Mouse (Mus musculus): ENCODE data around the gene Fra10ac1.

Gene Fra10ac1

DNA sequence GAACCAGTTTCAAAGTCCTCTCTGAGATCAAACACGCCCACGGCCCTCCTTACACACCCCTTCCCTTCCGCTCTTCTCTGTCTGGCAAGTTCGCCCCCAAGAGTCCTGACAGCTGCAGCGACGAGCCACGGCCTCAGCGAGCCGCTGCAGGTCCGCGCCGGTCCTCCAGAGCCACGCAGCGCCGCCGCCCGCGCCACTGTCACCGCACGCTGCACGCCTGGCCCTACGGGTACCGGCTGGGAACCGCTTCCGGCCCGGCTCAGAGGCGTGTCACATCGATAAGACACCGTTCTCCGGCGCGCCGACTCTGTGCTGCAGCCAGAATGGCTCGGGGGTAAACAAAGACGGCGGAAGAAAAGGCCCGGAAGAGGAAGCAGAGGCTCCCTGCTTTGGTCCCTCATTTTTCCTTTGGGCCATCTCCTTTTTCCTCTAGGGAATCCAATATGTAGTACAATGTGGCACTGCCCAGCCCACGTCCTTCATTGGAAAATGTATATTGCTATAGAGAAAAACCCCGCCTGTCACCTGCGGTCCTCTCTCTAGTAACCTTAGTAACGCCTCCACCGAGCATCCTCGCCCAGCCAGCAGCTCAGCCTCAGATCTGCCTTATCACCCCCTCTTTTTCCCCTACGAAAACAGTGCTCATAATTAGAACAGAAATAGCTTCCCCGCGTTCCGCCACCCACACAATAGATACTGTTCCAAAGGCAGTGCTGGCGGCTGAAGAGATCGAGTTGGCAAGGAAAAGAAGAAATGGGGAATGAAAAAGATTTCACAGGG, at the start of gene Fra10ac1:
TSS of gene Fra10ac1 (minus strand) at position 252 of the 780 bp plus-strand sequence.
- in situ Hi-C loops (cut with MseI, MboI), result no loop called here

DNA sequence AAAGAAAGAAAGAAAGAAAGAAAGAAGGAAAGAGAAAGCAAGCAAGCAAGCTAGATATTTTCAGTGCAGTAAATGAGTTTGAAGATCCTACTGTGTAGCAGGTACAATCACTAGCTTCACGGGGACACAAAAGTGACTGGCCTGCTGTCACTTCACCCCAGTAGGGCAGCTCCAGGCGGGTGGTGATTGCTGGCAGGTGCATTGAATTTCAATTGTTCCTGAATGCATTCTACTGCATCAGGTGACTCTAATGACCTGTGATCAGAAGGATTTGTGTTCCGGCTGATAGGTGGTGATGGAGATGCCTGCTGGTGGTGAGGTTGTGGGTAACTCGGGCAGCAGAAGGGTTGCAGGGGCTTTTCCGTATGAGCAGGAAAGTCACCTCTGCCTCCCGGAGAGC, 47.1 kb upstream of the Fra10ac1 start:
- in situ Hi-C loops (cut with MseI, MboI), result no loop called here

DNA sequence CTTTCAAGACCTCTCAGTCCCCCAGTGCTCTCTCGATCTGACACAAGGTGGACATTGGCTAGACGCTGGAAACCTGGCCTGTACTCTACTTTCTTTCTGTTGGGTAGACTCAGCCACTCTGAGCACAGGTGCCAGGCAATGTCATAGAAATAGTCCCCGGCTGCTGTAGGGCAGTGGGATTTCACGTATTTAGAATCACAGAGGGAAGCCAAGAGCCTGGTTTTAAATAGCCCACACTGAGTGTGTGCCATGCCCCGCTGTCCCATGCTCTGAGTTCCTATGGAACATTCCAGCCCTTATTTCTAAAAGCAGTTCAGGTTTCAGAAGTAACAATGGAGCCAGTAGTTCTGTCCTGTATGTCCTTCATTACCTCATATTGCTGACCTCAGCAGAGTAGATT, 43.5 kb upstream of the Fra10ac1 start:
- in situ Hi-C loops (cut with MseI, MboI), result no loop called here

DNA sequence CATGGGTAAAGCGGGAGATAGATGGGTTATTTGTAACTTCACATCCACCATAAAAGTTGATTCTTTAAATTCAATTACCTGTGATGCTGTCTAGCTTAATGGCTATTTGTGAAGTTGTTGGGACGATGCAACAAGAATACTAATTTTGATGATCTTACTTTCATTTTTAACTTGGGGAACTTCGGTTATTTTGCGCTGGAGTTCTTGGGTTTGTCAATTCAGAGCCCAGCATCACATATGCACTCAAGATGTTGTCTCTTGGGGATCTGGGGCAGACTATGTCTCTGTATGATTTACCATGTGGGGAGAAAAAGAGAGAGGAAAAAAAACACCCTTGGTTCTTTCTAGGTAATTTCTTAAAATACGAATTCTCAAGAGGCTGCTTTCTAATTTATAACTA, 41.8 kb upstream of the Fra10ac1 start:
- in situ Hi-C loops (cut with MseI, MboI), result no loop called here

DNA sequence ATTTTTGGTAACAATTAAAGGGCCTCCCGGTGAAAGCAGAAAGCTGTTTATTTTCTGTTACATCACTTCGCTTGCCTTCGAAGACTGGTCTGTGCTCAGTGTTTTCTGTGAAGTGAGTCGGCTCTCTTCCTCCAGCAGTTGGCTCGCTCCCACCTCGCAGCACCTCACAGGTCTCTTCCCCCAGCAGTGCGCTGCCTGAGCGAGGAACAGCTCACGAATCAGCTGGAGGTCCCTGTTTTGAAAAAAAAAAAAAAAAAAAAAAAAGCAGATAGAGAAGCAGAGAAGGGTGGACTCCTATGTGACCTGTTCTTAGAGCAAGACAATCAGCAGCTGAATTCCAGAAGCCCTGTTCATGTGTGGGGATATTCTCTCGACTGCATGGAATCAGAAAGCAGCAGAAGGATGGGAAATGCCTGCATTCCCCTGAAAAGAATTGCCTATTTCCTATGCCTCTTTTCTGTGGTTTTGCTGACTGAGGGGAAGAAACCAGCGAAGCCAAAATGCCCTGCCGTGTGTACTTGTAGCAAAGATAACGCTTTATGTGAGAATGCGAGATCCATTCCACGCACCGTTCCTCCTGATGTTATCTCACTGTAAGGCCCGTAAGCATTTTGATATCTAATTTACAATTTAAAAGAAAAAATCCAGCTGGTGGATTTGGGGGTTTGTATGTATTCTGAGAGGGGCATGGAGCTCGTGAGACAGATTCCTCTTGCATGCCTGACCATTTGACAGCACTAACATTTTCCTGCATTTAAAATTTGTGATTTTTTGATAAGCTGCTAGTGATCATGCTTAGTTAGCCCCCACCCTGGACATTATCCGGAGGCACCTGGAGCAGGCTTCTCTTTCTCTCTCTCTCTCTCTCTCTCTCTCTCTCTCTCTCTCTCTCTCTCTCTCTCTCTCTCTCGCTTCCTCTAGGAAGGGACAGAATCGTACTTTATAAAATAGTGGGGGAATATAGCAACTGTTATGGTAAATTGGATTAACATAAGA, 40.8 kb upstream of the Fra10ac1 start, which contains the start of gene Lgi1:
TSS of gene Lgi1 (plus strand) at position 32 of the 996 bp plus-strand sequence.
- in situ Hi-C loops (cut with MseI, MboI), result no loop called here

DNA sequence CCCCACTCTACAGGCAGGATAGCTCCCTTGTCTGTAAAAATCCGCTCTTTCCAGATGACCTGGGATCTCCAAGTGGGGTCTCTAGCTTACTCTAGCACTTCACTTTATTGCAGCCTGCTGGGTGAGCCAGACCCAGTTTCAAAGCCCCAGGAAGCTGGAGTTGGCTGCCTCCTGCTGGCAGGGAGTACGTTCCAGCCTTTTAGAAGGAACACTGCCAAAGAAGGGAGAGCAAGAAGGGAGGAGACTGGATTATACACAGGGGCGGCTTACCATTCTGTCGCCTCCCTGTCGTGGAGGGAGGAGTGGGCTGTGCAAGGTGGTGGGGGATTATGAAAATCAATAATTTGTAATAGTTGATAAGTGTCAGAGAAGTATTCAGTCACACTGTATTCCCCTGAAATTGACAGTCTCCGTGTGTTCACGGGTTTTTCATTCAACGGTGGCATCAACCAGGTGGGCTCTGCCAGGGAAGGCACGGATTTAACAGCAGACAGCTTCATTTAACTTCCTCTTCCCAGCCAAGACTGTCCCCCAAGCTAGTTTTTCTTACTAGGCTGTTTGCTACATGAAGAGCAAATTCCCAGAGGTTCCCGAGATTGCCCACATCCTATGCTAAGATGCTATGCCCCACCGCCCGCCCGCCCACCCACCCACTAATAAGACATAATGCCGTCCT, 40.0 kb upstream of the Fra10ac1 start:
- in situ Hi-C loops (cut with MseI, MboI), result no loop called here

DNA sequence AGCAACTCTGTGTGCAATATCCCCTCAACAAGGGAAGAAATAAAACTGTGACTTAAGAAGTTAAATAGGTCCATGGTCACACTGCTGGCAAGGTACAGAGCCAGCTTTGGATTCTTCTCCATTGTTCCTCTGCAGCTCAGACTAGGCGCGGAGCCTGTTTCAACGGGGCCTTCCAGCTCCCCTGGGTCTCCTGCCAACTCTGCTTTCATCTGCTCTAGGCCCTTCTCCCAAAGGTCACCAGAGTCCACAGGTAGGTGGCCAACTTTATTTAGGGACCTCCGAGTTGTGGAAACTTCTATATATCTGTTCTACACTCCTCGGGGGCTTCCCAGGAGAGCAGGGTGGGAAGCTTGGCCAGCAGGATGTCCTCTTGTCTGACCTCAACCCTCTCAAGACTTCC, 37.4 kb upstream of the Fra10ac1 start:
- in situ Hi-C loops (cut with MseI, MboI), result no loop called here

DNA sequence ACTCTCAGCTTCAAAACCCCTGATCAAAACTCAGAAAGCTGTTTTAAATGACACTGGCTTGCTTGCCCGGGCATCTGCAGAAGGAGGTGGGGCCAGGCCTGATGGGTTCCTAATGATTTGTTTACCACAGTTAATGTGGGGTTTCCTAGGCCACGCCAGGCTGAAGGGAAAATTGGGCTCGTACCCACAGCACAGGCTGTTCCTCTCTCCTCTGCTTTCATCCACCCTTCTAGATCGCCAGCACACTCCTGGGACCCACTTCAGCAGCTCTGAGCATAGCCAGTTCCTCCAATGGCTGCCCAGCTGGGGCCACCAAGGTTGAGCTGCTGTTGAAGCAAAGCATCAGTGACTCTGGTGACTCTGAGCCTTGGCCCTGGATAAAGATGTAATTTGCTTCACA, 36.4 kb upstream of the Fra10ac1 start:
- in situ Hi-C loops (cut with MseI, MboI), result no loop called here

DNA sequence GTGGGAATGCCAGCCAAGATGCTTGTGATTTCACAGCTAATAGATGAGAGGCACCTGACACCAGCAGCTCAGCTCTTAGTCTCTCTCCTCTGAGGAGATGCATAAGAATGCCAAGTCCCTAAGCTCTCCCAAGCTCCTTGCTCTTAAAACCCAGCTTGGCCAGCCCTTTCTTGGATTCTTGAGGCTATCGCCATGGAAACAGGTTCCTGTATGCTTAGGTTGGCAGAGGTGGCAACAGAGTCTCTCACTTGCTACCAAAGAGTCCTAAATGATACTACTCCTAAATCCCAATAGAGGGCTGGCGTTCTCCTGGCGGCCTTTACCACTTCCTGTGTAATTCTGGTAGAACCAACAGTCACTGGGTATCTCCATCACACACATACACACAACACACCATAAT, 35.5 kb upstream of the Fra10ac1 start:
- in situ Hi-C loops (cut with MseI, MboI), result no loop called here

DNA sequence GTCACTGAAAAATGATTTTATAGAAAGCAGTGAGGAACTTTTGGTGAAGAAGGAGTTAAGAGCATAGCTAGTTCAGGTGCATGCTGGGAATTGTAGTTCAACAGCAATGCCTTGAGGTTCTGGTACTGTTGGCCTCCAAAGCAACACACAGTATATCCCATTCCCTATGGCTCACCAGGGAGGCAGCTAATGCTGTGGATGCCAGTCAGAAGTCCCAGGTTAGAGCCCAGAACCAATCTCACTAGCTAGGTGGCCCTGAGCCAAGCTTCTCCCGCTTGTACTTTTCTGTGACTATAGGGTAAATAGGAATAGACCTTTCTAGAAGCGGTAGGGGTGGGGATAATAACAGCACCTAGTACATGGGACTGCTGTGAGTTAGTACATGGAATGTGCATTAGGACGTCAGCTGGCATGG, 34.7 kb upstream of the Fra10ac1 start:
- in situ Hi-C loops (cut with MseI, MboI), result no loop called here

DNA sequence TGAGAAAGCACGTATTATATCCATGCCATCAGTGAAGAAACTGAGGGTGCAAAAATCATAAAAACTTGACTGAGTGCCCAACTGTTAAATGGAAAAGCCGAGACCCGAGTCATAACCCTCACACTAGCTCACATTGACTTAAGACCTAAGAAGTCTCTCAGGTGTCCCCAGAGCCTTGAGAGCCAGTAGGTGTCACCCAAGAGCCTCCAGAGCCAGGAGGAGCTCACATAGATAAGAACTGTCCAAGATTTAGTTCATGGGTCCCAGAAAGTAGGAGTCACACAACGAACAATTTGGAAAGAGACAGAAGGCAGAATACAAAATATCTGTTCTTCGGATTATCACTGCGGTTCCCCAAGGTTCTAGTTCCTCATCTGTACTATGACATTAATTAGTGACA, 29.8 kb upstream of the Fra10ac1 start:
- in situ Hi-C loops (cut with MseI, MboI), result no loop called here

DNA sequence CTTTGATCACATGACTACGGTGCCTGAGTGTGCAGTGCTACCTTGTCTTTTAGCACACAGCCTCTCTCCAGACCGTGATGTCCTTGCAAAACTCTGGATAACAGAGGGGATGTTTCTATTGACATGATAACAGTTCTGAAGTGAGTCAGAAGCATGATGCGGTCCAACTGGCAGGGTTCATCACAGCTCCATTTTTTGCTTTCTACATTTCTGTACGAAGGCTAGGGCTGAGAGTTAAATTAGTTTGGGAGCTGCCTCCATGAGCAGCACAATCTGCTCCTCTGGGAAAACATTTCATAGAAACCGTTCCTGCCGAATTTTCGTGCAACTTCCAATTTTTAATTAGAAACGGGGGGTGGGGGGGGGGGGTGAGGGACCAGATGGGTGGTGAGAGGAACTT, 25.7 kb upstream of the Fra10ac1 start:
- in situ Hi-C loops (cut with MseI, MboI), result no loop called here

DNA sequence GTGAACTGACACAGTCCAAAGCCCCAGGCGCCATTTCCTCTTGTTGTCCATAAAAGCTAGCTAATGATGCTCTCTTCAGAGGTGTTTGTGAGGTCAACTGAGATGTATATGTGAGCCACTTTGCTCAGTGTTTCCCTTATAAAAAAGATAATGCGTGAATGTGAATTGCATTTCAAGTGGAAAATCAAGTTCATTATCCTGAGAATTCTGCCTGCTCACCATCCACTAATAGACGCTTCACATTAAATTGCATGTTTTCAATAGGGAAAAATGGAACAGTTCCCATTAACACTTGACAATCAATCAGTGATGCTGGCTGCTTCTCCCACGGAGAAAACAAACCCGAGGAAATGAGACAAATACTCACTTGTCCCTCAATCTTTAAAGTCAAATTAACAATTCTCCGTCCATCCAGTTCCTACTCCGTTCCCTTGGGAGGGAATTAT, 22.2 kb upstream of the Fra10ac1 start:
- in situ Hi-C loops (cut with MseI, MboI), result no loop called here

DNA sequence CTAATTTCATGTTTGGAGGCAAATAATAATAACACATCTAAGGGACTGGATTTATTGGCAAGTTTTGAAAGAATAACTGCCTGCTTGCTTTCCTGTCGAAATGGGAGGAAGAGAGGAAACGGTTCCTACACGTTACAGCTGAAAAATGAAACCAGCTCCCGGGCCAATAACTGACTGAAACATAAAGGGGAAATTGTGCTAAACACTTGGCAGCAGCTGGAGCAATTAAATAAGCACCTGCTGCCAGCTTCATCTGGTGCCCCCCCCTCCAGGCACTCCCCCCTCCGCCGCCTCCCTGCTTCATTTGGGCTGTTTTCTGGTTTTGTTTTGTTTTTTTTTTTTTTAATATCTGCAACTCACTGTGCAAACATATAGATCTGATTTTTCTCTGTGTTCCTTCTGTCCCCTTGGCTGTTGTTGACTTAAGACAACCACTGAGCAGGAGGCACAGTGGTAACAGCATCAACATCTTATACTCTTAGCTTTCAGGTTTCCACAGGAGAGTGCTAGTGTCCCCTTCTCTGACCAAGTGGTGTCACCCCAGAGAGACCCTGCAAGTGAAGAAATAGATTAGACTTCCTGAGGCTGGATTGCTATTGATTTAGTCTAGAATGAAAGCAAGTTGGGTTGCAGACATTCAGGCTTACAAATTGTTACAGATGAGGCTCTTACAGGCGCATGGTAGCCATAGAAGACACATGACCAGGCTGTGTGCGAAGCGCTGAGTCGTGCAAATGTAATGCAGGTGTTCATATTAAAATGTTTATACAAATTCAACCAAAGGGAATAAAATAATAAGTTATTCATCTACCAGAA, 21.6 kb upstream of the Fra10ac1 start:
- in situ Hi-C loops (cut with MseI, MboI), result no loop called here

DNA sequence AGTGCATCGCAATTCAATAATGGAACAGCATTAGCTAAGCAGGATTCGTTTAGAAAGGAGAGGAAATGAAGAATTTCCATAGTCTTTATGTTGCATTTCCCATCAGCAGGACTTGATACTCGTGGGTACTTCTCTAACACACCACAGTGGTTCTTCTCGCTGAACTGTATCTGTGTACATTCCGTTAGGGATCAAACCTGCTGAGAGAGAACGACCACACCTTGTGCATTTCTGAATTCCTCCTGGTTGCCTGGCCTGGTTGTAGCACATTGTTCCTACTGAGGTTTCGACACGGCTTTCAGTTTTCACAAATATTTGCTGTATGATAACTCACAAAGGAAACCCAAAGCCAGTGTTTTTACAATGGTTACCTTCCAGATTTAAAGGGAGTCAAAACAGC, 20.8 kb upstream of the Fra10ac1 start:
- in situ Hi-C loops (cut with MseI, MboI), result no loop called here

DNA sequence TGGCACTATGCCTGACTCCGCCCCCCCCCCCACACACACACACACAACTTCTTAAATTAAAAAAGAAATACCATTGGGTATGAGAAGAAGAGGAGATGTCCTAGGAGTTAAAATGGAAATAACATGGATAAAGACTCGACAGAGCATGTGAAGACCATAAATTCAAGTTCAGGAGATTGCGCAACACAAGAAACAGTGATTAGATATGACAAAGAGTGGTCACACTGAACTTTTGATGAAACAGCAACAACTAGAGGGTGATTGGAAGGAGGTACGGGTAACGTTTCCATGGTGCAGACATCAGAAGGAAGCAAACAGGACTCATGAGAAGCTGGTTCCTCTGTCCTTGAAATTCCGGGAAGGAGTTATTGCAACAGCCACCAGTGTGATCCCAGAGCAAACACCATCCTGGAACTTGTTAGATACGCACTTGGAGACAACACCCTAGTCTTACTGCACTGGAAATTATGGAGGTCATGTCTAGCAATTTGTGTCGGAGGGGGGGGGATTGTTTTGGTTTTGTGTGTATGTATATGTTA, 18.4 kb upstream of the Fra10ac1 start:
- in situ Hi-C loops (cut with MseI, MboI), result no loop called here

DNA sequence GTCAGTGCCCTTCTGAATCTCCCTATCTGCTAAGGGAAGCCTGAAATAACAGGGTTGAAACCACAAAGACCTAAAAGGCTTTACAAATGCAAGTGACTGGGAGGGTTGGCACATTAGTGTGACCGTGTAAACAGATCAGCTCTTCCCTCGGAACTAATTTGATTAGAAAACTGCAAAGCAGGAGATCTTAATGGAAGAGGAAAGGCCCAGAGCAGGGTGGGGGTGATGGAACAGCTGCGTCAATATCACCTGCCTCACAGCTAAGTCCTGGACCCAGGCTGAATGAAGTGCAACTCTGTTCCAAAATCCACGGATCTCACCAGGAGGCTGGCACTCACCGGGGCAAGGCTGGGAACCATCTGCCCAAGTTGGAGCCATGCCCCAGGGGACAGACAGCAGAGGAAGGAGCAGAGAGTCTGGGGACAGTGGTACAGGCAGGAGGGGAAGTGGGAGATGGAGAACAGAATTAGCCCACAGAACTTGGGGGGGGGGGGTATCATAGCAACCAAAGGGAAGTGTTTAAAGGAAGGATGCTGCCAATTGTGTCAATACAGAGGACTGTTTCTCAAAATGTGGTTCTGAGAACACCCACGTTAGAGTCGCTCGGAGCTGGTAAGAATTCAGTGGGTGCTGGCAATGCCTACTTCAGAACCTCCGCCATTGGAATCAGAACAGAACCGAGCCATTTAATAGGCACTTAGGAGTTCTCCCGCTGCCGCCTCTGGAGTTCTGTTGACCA, 14.4 kb upstream of the Fra10ac1 start:
- in situ Hi-C loops (cut with MseI, MboI), result no loop called here

DNA sequence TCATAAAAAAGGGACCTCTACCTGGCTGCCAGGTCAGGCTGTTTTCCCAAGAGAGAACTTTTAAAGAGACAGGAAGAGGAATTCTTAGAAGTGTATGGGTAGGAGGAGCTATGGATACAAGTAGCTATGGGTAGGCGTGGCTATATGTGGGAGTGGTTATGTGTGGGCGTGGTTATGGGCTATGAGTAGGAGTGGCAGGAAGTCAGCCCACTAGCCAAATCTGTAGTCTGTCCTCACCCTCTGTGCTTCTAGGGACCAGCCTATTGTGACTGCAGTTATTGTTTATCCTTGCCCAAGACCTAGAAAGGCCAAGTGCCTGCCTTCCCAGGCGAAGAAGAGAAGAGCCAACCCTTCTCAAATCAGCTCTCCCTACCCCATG, 13.9 kb upstream of the Fra10ac1 start:
- in situ Hi-C loops (cut with MseI, MboI), result no loop called here

DNA sequence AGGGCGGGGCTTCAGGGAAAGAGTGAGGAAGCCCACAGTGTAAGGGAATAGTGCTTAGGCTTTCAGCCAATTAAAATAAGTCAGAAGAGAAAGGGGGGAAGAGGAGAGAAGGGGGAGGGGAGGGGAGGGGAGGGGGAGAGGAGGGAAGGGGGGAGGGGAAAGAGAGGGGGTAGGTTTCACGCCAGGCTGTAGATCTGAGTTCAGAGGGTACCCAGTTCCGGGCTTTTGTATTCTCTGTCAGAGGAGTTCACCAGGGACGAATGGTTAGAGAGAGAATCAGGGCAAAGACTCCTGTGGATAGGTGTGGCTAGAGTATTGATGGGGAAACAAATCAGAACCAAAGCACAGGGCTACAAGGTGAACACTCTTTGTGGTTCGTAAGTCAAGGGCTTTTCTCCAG, 12.6 kb upstream of the Fra10ac1 start:
- in situ Hi-C loops (cut with MseI, MboI), result no loop called here

DNA sequence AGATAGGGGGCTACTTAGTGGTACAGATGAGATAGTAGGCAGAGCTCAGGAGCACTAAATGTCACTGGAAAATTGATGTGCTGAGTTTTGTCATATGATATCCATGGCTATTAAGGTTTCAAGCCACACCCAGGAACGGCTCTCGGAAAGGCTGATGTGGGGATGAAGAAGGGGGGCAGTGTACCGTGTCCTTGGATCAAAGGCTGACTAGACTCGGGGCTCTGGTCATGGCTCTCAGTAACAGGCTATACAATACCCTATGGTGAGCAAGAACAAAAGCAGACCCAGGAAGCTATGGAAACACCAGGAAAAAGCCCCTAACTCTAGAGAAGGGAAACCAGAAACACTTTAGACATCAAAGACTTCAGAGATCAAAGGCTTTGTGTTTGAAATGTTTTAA, 8.6 kb upstream of the Fra10ac1 start:
- in situ Hi-C loops (cut with MseI, MboI), result no loop called here

Measured in mouse trophoblast stem cell (cell line).